Mouse (Mus musculus) gonadal fat pad, adult 2 months (tissue): ENCODE data around the gene Rnase1. TPM values are rescaled to one million over a fixed set of nuclear protein-coding genes. Genes with fewer than 3 reads are reported as not detected.
"Not testable (repeated sequence)": the region's sequence is repeated elsewhere in the genome, so short reads cannot be mapped to it uniquely, and the experiment has no call there.

ENCODE experiments used
- DNase-seq: peaks from one replicate; pipeline ENCODE4 v3.0.0-alpha.2; 2012; ENCODE audit warnings: low read depth
- polyA plus RNA-seq: library from polyadenylated mRNA; depleted of rRNA; stranded (reverse); fragments of >200 nt; gene quantifications from 2 replicates; pipeline ENCODE4 v1.2.3, GENCODE M21; 2012

Gene Rnase1
- polyA plus RNA-seq, 1 experiment = 7.5 TPM

DNA sequence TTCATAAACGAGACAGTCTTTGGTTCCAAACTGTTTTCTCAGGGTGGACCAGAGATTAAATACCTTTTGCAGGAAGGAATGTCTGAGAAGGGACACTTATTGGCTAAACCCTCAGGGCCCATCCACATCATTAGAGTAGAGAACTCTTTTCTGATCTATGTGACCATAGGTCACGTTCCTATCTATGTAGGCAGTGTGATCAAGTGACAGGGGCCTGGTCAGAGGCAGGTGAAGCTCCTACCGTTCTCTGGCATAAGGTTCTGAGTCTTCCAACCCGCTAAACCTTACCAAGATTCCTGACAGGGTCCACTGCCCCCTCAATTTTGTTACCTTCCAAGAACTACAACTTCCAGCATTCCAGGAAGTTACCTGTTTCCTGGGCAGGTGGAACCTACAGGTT, 4.5 kb downstream of the Rnase1 start:
- no peak for DNase-seq

DNA sequence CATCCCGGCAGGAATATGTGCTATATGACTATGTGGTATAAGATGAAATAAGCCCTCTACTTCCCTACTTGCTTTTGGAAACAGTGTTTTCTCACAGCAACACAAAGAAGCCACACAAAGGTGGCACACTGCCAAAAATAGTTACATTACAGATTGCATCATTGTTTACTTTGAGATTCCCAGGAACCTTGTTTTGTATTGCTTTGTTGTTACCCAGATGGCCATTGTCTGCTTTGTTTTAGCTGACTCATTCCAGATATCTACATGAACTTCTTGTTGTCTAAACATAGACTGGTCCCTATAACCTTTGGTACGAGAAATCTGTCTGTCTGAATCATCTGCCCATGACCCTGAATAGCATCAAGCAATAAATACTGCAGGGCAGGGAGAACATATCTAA, 6.2 kb downstream of the Rnase1 start:
- no peak for DNase-seq

DNA sequence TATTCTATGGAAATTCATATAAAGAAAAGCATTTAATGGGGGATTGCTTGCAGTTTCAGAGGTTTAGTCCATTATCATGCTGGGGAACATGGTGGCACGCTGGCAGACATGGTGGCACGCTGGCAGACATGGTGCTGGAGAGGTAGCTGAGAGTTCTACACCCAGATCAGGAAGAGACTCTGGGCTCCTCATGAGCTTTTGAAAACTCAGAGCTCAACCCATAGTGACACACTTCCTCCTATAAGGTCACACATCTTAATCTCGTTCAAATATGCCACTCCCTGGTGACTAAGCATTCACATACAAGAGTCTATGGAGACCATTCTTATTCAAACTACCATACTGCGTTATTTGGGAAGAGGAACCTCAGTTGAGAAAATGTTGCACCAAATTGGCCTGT, 14.2 kb downstream of the Rnase1 start:
- DNase-seq = no peak

DNA sequence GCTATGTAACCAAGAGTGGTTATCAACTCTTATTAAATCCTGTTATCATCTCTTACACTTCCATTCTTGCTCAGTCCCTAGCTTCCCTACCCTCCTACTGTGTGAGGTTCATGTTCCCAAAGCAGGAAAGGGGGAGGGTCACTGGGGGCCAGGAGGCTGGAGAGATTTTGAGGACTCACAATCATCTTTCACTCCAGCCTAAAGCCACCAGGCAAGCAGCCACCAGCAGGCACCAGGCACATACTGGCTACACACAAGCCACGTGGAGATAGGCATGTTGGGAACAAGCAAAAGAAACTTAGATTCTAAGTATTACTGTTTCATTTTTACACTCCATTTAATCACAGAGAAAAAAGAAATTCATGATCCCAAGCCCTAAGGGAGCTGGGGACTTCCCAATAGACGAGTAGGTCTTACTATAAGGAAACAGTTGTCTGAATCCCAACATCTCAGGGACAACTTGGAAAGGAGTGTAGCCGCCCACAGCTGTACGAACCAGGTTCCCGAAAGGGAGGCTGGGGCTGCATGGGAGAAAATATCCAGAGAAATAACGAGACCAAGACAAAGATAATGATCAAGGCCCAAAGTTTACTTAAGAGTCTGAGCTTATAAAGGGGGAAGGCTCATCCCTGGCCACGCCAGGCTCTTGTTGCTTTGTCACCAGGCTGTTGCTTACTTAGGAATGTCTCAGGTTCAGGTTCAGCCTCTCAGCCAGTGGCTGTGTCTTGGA, 15.3 kb downstream of the Rnase1 start:
- DNase-seq = no peak

DNA sequence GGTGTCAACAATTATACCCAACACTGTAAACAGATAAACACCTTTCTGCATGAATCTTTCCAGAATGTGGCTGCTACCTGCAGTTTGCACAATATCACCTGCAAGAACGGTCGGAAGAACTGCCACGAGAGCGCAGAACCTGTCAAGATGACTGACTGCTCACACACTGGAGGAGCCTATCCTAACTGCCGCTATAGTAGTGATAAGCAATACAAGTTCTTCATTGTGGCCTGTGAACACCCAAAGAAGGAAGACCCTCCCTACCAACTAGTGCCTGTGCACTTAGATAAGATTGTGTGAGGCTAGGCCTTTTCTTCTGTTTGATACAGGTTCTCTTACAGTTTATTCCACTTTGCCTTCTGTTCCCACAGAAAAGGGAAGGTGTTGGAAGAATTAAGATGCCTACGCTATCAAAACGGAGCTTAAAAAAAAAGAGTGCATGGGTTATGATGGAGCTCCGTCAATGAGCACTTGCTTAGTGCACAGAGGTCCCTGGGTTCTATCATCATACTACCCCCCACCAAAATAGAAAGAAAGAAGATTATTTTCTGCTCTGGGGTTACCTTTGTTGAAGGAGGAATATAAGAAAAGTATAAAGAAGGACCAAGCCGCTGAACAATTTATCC, 16.2 kb downstream of the Rnase1 start:
- DNase-seq = no peak

DNA sequence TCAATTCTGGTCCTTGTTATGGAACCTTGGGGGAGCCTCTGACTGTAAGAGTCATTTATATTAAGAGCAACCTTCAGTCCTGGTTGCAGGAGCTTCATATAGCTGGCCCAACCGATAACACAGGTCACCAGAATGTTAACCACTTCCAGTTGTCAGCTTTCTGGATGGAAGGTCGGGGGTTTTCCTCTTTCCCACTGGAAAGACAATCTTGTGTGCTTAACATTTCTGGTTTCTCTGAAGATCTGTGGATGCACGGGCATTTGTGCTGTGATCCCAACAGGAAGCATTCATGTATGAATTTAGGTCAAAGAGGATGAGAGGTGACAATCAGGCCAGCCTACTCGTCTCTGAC, 17.0 kb downstream of the Rnase1 start:
- no peak for DNase-seq

DNA sequence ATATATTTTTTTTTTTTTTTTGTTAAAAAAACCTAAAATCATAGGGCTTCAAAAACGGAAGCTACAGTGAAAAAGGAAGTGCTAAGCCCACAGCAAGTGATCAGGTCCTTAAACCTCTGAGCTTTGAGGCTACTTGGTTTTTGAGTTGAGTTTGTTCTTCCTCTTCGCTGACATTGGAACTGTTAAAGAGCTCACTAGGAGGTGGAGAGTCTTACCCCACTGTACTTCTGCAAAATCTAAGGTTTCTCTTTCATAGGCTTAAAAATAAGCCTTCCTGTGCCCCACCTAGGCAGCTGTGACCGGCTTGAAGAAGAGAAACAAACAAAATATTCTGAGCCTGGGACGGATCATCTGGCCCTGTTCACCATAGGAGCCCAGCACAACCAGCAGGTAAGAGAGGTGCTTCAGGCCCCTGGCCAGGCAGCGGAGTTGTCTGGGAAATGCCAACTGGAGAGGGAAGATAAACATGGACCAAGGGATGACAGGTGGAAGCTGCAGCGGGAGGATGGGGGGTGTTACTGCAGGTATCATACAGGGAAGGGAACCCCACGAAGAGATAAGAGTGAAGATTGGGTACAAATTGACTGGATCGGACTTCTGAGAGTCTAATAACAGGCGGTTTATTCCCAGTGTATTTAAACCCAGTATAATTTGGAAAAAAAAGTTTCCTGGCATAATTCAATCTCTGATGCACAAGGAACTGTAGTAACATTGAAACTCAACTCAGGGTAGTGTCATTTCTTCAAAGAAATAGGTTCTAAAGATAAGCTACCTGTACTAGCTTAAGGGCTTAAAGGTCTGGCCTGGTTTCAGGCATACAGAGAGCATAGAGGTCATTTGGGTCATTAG, 17.6 kb downstream of the Rnase1 start:
- no peak for DNase-seq

DNA sequence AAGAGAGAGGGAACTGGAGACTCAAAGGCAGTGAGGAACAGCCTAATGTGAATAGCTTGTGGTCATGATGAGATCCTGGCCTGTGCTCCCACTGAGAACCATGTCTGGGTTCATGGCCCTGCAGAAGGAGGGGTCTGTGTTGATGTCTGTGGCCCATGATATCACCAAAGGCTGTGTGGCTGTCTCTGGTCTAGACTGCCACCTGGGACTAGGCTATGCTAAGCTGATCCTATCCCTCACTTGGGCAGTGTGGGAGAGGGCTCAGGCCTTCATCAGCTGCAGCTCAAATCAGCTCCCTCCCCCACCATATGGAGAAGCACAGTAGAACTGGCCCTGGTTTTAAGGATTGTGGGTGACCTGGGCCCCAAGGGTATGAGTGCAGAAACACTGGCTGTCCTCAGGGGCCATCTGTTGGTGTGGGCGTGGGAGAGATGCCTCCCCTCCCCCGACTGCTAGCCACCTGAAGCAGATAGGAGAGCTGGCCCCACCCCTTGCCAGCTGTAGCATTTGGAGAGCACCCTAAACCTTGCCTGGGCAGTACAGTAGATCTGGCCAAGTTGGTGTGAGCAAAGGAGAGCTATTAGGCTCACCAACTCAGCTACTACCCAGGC, 18.8 kb downstream of the Rnase1 start:
- DNase-seq = no peak

DNA sequence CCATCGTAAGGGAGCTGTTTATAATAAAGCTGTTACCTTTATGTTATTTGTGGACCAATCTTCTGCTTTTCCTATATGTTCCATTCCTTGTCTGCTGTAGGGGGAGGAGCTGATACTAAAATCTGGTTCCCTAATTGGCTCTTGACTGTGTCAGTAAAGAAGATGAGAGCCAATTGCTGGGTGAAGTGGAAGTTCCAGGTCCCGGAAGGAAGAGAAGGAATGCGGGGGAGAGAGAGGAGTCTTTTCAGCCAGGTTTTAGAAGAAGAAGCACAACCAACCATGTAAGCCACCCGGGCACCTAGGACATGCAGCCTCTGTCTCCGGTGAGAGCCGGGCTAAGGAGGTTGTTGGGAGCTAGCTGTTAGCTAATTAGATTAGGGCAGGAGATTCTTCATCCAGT, 20.9 kb downstream of the Rnase1 start:
- DNase-seq = no peak

DNA sequence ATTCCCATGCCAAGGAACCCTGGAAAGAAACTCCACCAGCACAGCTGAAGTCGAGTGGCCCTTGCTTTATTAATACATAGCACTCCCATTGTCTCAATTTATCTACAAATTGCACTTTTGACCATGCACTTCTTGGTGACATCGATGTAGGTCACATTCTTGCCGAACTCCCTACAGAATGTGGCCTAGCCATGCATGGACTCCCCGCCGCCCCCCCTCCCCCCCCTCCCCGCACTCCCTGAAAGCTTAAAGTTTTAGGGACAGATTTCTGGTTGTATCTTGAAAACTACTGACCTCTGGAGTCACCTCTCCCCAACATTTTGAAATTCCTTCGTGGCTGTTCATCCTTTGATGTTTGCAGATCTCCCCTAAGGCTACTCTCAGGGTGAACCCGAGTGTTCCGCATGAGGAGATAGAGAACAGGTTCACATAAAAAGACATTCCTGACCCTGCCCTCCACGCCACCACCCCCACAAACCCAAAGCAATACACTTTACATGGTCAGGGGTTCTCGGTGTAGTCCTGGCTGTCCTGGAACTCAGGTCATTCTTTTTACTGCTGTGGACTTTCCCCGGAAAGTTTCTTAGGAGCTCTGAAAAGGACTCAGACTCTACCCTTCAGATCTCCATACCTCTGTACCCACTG, 32.5 kb downstream of the Rnase1 start, which contains the start of gene Eddm3b:
Gene Eddm3b, plus strand, starts transcription at position 511 of the 645 bp plus-strand sequence.
- no peak for DNase-seq

DNA sequence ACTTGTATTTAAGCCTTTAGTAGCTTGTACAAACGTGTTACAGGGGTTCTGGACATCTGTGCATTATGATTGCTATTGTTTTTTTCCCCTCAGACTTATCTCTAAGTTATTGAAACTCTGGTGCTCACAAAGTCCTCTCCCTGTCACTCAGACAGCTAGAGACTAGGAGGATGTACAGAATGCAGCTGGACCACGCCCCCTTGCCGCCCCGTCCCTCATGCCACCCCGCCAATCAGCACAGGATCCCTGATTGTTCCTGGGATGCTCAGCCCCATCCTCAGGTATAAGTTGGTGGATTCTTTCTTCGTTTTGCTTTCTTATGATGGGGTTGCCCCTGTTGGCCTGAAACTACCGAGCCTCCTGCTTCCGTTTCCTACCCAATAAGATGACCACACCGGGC, 33.1 kb downstream of the Rnase1 start:
- no peak for DNase-seq

DNA sequence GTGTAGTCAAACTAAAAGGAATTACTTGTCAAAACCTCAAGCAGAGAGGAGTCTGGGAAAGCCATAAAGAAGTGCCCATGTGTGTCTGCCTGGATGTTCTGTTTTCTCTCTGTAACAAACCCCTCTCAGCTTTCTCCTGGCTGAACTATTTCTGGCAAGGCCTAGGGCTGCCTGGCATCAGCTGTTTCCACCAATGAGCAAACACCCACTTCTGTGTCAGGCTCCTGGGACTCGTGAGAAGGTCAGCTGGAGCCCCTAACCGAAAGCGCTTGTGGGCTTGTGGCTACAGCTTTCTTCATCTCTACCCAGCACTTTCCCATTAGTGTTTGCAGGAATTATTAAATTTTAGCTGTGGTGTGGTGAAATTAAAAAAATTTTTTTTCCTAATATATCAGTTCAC, 34.6 kb downstream of the Rnase1 start:
- DNase-seq = no peak

DNA sequence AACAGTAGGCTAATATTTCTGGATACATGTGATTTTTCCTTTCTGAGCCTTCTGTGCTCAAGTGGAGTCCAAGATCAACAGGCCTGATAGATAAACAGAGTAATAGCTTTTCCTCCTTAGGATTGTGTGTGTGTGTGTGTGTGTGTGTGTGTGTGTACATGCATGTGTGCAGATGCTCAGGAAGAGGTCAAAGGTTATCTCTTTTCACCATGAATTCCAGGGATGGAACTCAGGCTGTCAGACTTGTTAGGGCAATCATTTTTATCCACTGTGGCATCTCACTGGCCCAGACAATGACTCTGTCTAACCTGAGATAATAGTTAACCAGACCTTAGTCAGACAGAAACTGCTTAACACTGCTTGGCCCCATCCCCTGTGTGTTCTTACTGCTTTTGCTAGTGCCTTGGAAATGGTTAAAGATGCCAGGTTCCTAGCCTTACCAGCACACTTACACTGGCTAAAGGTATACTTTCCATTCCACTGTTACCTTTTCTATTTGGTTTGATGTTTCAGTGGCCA, 40.1 kb downstream of the Rnase1 start:
- no peak for DNase-seq

DNA sequence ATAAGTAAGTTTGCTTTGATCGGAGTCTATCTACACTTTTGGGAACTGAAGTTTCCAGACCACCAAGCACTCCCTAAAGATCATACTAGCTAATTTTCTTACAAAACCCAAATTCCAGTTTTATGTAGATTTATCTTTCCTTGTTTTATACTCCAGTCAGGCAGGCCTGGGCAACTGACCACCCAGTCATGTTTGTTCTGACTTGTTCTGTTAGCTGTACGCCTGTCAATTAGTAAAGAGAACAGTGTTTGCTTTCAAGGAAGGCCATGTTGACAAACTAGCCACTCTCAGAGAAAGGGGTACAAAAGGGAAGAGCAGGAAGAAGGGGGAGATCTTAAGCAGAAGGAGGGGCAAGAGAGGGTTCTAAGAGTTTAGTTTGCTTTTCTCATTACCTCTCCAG, 42.2 kb downstream of the Rnase1 start:
- no peak for DNase-seq

DNA sequence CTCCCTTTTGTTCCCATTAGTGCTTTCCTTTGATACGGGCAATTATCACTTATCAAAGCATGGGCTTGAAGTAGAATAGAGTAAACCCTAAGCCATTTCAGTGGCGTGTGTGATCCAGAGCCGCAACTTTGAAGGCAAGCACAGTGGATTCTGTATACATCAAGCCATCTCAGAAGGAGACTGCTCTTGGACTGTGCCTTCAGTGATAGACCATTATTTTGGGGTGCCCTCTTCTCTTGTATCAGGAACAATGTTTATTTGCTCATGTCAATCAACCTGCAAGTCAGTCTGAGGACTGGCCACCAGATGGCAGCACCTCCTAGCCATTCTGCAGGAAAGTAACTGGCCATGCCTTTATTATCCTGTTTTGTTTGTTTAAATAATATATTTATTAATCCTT, 43.4 kb downstream of the Rnase1 start:
- DNase-seq = no peak

DNA sequence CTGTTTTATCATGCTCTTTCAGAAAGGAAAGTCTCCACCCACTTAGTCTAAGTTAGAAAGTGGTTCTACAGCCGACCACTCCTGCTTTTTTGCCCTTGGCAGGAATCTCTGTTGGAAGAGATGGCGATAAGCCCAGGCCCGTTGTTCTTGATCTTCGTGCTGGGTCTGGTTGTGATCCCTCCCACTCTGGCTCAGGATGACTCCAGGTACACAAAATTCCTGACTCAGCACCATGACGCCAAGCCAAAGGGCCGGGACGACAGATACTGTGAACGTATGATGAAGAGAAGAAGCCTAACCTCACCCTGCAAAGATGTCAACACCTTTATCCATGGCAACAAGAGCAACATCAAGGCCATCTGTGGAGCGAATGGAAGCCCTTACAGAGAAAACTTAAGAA, 45.3 kb downstream of the Rnase1 start:
- DNase-seq = no peak

DNA sequence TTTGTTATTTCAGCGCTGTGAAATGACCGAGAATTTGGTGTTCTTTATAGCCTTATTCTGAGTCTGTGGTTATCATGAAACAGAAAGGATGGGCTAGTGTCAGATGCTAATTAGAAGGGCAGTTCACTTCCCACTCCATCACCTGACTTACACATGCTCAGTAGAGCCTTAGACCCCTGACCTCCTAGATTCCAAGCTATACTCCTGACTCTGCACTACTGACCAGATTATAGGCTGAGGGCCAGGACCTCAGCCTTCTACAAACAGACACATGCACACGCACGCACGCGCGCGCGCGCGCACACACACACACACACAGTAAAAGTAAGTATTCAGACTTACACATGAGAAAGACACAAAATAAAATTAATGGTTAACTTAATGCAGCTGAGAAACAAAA, 47.7 kb downstream of the Rnase1 start:
- no peak for DNase-seq

DNA sequence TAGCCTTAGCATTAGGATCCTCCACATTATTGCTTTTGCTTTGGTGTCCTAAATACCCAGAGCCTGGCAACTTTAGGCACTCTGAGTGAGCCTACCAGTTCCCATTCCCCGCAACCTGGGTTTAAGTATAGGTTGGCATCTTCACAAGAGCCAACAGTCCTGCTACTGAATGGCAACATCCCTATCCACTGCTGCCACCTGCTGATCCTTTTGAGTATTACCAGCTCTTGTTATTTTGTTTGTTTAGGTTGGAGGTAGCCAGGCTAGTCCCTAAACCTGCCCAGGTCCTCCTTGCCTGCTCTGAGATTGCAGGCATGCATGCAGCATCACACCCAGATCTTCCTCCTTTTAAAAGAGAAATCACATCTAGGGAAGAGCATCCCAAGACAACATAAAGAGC, 48.3 kb downstream of the Rnase1 start:
- DNase-seq = not testable (repeated sequence)

DNA sequence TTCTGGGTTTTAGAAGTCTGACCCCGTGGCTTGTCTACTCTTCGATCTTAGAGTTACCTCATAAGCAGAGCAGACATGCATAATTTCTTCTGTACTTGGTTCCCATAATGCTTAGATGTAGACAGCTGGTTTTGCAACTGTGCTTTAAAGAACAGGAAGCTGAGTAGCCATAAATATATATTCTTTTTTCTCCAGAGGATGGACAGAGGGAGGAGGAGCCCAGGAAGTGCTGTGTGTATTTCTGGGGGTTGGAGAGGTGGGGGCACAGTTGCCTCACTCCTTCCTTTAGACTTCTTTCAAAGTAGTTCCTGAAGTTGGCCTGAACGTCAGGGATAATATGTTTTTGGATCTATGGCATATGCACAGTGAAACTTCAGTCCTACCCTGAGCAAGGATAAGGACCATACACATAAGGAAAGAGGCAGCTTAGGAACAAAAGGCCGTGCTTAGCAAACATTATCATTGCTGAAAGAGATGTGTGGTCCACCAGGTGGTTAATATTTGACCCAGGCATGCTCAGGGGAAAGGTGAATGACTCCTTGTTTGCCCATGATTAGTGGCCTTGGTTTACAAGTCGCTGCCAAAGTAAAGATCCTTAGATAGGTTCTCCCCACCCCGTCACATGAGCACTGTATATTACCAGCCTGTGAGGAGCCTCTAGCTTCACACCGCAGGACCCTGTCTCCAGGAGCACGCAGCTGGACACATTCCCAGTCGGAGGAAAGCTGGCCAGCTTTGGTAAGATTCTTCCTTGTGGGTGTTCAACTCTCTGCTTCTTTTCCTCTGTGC, 50.7 kb downstream of the Rnase1 start:
- DNase-seq = no peak
